Mouse (Mus musculus) megakaryocyte, adult 5-6 weeks (primary cell): Measurements from ENCODE around the gene Fam76b. TPM values are rescaled to one million over a fixed set of nuclear protein-coding genes. Genes with fewer than 3 reads are reported as not detected.

Experiments
- total RNA-seq, 2 experiments: library from RNA; stranded (forward) in 1 of 2; stranded (reverse) in 1 of 2; fragments of 153-499, 151-499 nt in 1 of 2; fragments of 221-1000, 200-1000 nt in 1 of 2; gene quantifications; 2 replicates each; pipeline versions ENCODE4 v1.2.3 to v1.2.4; 2015 to 2017

Gene Fam76b
- total RNA-seq, 2 experiments from 2014 or later: 65.9 to 89.9 TPM

Other genes starting within 250 kb of the Fam76b start
- gene Mtmr2, start 79.3 kb upstream of the Fam76b start, total RNA-seq (2015): 36.9 and 37.6 TPM in 2 replicates
- 61.4 and 78.3 TPM in 2 replicates for gene Mtmr2, start 79.3 kb upstream of the Fam76b start, total RNA-seq (2017)
- gene Cep57, start 609 bp upstream of the Fam76b start, total RNA-seq (2015): 35.8 and 39.9 TPM in 2 replicates
- gene Cep57, start 609 bp upstream of the Fam76b start, total RNA-seq (2017): 46.2 and 48.4 TPM in 2 replicates